Mouse (Mus musculus) adrenal gland, adult 8-10 months (tissue): ENCODE results near the gene Dmgdh. TPM values are rescaled to one million over a fixed set of nuclear protein-coding genes. Genes with fewer than 3 reads are reported as not detected.

Experiments used
- DNase-seq: peaks from one replicate; pipeline ENCODE4 v3.0.0; 2022
- total RNA-seq, 4 experiments: library from RNA; stranded (reverse); gene quantifications; 2 replicates each; pipeline ENCODE4 v1.2.4; 2022

Dmgdh gene
- total RNA-seq, 4 experiments from 2014 or later: 0.10 to 0.52 (median 0.23) TPM

GRCm38 (mm10) chr13:93711226-93711625, 37.0 kb downstream of the Dmgdh start:
- DNase-seq: no peak

GRCm38 (mm10) chr13:93712362-93712761, 38.1 kb downstream of the Dmgdh start:
- no peak for DNase-seq

- no peak for DNase-seq
Observed at GRCm38 (mm10) chr13:93713826-93714225, 39.6 kb downstream of the Dmgdh start.

GRCm38 (mm10) chr13:93717113-93717512, 42.9 kb downstream of the Dmgdh start:
- DNase-seq: no peak

GRCm38 (mm10) chr13:93718948-93719347, 44.7 kb downstream of the Dmgdh start:
- DNase-seq: no peak

GRCm38 (mm10) chr13:93721916-93722315, 47.7 kb downstream of the Dmgdh start:
- no peak for DNase-seq

GRCm38 (mm10) chr13:93723455-93723854, 49.2 kb downstream of the Dmgdh start:
- no peak for DNase-seq

- DNase-seq: no peak
Observed at GRCm38 (mm10) chr13:93724206-93724605, 50.0 kb downstream of the Dmgdh start.

- no peak for DNase-seq
Observed at GRCm38 (mm10) chr13:93735131-93735636, 61.0 kb downstream of the Dmgdh start.

- DNase-seq: no peak
Observed at GRCm38 (mm10) chr13:93744118-93744517, 69.9 kb downstream of the Dmgdh start.

- no peak for DNase-seq
Observed at GRCm38 (mm10) chr13:93752597-93753400, 78.6 kb downstream of the Dmgdh start.

- no peak for DNase-seq
Observed at GRCm38 (mm10) chr13:93755084-93755483, 80.9 kb downstream of the Dmgdh start.

- no peak for DNase-seq
Observed at GRCm38 (mm10) chr13:93756674-93757073, 82.4 kb downstream of the Dmgdh start.

GRCm38 (mm10) chr13:93757514-93757913, 83.3 kb downstream of the Dmgdh start:
- no peak for DNase-seq

- DNase-seq: no peak
Observed at GRCm38 (mm10) chr13:93758149-93758898, 84.1 kb downstream of the Dmgdh start.

GRCm38 (mm10) chr13:93761831-93762230, 87.6 kb downstream of the Dmgdh start:
- DNase-seq: no peak

GRCm38 (mm10) chr13:93762879-93763278, 88.6 kb downstream of the Dmgdh start:
- no peak for DNase-seq

GRCm38 (mm10) chr13:93764321-93764973, 90.2 kb downstream of the Dmgdh start:
- DNase-seq: no peak

- DNase-seq: no peak
Observed at GRCm38 (mm10) chr13:93771031-93771587, 96.9 kb downstream of the Dmgdh start.

- DNase-seq: peak; percentile 78
Observed at GRCm38 (mm10) chr13:93771588-93772278, 97.5 kb downstream of the Dmgdh start, which contains the start of gene Arsb. Arsb (plus strand) TSS chr13:93771630.

- no peak for DNase-seq
Observed at GRCm38 (mm10) chr13:93772279-93772636, 98.0 kb downstream of the Dmgdh start.

- DNase-seq: no peak
Observed at GRCm38 (mm10) chr13:93772861-93773260, 98.6 kb downstream of the Dmgdh start.
